Mouse (Mus musculus) regulatory T cell (primary cell): Measurements from ENCODE around the gene Rasa3.

ENCODE experiments used
- in situ Hi-C: fragments of 300-600 bp; cut with MboI, MseI; formaldehyde crosslinking; loops from one replicate; pipeline ENCODE4 v1.15.1; 2025; ENCODE audit warnings: high pct_unique_total_duplicates

The Rasa3 gene

DNA sequence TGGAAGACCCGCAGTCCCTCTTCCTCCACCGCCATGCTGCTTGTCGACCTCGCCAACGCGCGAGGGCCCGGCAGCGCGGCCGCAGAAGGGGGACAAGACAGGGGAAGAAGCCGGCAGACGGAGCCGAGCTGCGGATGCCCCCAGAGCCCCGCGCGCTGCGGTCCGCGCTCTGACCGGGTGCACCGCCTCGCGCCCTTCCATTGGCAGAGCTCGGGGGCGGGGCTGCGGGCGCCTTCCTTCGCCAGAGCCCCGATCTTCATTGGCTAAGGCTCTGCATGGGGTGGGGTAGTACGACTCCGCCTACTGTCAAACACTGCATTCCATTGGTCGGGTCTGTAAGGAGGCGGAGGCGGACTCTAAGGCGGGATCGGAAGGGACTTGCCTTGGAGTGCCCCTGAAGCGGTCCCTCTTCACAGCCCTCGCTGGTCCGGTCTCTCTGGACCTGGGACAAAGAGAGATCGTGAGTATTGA lies at the start of gene Rasa3:
Gene Rasa3 (minus strand): TSS at position 191 of the 471 bp plus-strand sequence.
- in situ Hi-C loops, result loop anchor here (5.0 kb wide), 3 partner anchors 75 to 1310 kb away; partner anchors contain the start of gene Cdc16

DNA sequence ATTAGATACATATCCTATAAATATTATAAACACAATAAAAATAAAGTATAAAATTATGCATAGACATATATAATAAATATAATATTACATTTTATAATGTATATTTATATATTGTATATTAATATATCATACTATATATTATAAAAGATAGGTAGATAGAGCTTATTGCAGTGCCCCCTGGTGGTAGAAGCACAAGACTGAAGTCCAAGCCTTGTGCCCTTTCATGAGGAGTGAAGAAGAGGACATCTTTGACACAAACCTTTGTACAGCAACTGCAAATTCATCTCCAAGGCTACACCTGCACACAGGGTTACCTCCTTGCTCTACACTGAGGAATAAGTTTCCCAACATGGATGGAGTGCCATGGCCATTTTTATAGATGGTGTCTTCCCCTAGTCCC lies 48.3 kb upstream of the Rasa3 start:
- in situ Hi-C loops, result no loop called here

DNA sequence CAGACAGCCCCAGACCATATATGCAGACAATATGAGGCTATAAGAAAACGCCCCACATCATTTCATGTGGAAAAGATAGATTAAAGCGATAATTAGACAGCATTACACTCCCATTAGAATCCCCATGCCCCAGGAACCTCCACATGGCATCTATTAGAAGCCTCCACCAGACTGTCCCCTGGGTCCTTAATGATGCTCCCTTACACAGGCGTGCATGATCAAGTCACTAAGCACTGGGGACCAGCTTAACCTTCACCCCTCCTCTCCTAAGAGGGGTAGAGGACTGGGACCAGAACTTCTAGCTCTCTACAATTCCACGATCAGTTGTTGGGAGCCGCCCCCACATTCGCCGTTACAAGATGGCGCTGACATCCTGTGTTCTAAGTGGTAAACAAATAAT lies 41.6 kb upstream of the Rasa3 start:
- in situ Hi-C loops, result no loop called here

DNA sequence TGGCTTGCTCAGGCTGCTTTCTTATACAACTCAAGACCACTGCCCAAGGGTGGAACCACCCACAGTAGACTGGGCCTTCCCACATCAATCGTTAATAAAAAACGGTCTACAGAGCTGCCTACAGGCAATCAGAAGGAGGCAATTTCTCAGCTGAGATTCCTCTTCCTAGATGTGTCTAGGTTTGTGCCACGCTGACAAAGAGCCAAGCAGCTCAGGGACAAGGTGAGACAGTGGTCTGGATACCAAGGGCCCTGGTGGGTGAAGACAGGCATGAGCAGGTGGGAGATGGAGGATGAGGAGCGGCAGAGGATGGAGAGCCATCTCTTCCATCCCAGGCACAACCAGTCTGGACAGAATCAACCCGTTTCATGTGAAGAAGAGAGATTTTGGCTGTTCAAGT lies 31.1 kb upstream of the Rasa3 start:
- in situ Hi-C loops, result no loop called here

DNA sequence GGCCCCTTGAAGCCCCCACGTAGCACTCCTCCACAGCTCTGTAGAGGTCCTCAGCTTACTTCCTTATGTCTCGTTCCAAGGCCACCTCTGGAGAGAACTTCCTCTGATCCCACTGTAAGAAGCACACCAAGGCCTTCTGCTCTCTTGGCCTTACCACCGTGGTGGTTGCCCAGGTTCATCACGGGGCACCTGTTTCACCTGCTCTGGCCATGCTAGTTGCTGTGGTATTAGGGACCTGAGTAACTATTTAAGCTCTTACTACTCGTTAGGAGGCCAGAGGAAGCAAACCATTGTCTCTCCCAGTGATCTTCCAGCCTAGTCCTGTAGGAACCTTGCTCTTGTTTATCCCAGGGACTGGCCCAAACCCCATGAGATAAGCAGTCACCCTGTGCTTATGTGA lies 29.5 kb upstream of the Rasa3 start:
- in situ Hi-C loops, result no loop called here

DNA sequence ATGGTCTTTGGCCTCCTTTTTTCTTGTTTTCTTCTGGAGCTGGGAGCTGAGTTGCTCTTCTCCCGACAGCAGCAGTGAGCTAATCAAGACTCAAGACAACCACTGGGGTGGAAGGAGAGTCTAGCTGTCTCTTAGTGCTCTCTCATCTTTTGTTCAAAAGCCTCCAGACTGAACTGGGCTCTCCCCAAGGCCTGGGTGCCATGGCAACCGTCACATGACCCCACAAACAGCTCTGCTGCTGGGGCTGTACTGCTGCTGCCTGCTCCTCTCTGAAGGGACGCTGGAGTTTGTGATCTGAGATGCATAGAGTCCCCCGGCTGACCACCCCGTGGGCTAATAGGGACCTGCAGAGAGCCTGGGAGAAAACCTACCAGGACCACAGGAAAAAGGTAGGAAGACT lies 28.3 kb upstream of the Rasa3 start, which contains the start of gene Cfap97d2:
Gene Cfap97d2 (plus strand): TSS at position 222 of the 400 bp plus-strand sequence.
- in situ Hi-C loops, result no loop called here

DNA sequence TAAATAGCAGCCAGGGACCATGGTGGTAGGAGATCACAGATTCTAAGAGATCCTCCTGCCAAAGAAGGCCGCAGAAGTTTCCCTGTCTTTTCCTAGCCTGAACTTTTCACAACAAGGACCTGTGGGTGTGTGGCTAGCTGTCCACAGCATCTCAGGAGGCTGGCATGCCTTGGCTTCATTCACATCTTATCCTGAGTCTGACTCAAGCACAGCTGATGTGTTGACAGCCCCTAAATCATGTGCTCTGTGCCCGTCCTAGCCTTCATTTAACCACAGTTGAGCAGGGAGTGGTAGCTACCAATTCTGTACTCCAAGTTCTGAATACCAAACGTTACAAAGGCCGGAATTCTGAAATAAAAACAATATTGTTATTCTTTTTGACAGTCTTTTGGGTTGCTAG lies 26.9 kb upstream of the Rasa3 start:
- in situ Hi-C loops, result no loop called here

DNA sequence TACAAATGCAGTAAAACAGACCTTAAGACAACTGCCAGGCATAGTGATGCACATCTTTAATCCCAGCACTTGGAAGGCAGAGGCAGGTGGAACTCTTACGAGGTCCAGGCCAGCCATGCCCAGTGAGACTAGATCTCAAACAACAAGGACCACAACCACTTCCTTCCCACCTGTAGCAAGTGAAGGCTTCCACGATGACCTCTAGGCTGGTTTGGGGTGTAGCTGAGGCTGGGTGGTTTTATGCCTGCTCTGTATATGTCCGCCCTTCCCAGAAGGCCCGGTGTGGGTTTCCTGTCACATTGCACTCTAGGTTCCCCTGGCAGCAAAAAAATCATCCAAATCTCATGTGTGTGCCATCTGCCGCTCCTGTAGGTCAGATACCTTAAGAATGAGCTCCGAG lies 26.4 kb upstream of the Rasa3 start:
- in situ Hi-C loops, result no loop called here

DNA sequence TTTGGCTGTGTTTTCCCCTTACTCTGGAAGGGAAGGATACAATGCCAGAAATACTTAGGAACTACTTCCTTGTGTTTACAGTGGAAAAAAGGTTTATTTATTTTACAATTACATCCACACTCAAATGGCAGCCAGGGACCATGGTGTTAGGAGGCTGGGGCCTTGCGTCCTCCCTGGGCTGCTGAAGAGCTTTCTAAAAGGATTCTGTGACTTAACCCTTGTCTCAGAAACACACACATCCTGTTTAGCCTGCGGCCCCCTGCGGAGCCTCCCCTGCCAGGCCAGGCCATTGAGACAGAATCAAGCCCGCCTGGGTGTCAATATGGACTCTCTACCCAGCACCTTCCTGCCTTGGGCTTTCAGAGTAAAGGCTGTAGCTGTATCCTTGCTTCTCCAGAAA lies 25.4 kb upstream of the Rasa3 start:
- in situ Hi-C loops, result no loop called here

DNA sequence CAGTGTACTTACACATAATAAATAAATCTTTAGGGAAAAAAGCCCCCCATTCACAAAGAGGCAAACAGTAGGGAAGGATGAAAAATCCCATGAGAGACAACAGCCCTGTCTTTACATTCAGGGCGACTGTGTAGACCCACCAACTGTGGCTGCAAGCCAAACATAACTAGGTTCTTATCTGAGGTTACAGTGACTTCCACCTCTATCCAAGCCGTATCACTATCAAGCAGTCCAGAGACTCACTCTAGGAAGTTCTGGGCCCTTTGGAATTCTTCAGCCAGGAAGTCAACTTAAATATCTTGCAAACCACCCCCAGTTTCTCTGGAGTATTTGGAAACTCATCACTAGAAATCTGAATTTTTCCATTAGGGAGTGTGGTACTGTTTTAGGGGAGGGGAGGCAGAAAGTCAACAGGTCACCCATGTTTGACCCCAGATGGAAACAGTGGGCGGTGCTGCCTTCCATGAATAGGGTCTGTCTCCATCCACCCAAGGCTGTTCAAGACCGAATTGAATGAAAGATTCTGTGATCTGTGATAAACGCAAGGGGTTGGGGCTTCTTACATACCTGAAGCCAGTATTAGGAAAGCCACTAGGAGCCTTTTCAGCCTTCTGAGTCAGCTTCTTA lies 22.0 kb upstream of the Rasa3 start:
- in situ Hi-C loops, result no loop called here

DNA sequence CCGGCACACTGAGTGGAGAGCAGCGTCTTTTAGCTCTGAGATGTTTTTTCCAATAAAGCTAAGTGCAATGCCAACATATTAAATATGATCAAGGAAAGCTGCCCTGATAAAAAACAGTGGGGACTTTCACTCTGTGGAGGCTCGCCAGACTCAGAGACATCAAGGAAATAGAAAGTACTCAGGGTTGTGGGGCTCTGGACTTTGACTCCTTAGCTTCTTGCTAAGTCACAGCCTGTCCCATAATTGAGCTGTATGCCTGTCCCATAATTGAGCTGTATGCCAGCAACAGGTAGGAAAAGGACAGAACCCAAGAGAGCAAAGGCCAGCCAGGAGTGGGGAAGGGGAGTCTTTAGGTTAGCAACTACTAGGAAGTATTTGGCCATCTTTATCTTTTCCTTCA lies 20.9 kb upstream of the Rasa3 start:
- in situ Hi-C loops, result no loop called here

DNA sequence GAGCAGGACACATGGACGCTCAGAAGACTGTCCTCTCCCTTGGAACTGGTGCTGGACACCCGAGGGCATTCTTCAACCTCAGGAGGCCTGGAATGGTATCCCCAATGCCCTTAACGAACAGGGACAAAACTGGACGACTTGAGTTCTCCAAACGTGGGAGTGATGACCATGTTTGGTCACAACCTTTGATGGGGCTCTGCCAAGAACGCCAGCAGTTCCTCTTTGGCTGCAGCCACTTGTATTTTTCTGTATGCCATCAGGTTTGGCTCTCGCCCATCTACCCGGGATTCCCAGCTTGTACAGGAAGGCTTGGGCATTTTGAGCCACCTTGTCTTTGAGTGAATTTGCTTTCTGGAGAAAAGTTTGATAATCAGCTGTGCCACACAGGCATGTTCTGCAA lies 20.3 kb upstream of the Rasa3 start:
- in situ Hi-C loops, result no loop called here

DNA sequence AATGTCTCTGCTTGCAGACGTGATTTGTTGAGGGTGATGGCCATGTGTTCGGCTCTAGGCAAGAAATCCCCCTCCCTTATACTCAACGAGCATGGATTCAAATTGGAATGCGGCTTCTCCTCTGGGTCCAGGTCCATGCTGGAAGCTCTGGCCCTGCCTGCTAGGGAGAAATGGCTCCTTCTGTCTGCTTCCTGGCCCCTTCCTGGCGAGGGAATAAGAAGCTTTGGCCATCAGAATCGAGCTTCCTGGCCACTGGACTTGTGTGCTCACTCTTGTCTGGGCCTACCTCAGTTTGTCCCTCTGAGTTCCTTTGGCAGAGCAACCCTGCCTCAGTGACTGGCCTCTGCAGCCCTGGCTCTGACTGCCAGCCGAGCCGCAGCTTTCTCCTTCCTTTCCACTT lies 19.8 kb upstream of the Rasa3 start:
- in situ Hi-C loops, result no loop called here

DNA sequence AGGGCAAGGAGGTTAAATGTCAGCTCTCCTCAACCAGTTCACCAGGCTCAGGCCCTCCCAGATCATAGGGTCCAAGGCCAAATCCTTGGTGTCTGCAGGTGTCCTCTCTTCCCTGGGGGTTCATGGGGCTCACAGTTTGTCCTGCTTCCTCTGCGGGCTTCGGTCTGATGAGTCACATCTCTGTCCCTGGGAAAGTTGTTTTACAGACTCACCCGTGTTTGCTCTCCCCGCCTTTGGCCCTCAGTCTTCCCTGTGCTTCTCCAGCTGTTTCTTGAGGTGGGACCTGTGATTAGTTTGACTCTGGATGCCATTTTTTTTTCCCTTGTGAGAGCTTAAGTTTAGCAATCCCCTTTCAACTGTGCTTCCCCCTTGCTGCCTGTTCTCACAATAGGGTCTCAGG lies 18.8 kb upstream of the Rasa3 start:
- in situ Hi-C loops, result no loop called here

DNA sequence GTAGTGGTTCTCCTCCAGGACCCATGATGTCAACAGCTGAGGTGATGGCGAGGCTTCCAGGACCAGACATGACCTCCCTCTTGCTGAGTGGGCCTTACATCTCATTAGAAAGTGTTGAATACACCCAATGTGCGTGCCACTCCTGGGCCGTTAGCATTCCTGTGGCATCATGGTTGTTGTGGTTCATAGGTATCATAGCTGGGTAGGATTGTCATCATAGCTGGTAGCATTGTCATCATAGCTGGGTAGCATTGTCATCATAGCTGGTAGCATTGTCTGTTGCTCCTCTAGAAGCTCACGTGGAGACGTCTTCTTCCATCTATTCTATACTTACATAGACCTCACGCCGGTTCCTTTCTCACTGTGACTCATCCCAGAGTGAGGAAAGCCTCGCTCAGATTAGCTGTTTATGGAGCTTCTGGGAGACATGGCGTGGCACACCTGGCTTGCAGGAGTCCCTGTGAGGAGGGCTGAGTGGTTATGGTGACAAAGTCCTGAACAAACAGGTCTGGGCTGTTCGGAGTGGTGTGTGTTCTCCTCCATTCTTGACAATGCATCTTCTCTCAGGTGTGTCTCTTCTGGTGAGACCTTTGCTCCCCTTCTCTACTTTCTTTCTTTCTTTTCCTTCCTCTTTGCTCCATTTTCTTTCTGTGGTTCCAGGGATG lies 17.9 kb upstream of the Rasa3 start:
- in situ Hi-C loops, result no loop called here

DNA sequence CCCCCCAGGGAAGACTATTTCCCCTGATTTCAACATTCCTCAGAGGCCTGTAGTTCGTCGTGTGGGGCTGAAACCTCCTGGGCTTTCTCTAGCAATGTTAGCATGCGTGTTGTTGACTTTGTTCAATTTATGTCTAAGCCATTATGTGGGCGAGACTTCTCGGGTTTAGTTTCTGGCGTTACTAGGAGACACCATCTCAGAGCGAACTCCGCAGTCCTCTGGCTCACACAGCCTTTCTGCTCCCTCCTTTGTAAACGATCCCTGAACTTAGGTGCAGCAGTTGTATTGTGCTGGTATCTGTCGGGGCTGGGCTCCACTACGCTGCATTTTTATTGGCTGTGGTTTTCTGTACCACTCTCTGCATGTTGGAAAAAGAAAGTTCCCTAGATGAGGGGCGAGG lies 17.3 kb upstream of the Rasa3 start:
- in situ Hi-C loops, result no loop called here

DNA sequence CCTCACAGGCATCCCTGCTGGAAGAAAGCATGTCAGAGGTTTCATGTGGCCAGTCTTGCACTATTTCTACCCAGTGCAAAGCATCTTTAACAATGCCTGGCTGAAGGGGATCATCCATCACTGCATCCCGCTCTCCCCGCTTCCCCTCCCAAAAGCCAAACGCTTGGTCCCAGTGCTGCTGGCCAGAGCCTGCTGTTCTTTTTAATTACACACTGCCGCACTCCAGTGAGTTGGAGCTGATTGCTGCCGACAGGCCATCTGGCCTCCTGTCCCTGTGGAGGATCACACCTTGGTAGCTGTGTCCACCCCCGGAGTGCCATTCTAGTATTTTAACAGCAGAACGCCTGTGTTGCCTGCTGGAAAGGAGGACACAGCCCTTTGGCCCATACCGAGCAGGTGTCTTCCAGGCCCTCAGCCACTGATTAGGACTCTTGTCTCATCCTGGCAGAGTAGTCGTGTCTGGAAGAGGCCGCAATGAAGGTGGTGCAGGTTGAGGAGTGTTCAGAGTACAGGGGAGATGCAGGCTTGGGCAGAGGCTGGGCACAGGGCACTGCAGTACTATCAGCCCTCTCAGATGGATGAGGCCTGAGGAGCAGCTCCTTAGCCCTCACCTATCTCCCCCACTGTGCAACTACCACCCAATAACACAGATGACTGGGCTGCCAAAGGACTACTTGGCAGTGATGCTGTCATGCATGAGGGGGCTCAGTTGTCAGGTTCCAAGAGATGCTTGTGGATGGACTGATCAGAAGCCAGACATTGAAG lies 15.1 kb upstream of the Rasa3 start:
- in situ Hi-C loops, result no loop called here

DNA sequence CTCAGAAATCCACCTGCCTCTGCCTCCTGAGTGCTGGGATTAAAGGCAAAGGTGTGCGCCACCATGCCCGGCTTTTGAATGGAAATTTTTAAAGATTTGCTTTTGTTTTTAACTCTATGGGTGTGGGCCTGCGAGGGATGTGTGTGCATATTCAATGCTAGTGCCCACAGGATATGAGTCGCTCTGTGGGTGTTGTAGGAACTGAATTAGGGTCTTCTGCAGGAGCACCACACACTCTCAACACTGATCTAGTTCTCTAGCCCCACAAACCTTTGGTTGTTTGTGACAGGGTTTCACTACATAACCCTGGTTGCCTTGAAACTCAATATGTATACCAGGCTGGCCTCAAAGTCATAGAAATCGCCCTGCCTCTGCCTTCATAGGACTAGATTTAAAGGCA lies 11.9 kb upstream of the Rasa3 start:
- in situ Hi-C loops, result no loop called here

DNA sequence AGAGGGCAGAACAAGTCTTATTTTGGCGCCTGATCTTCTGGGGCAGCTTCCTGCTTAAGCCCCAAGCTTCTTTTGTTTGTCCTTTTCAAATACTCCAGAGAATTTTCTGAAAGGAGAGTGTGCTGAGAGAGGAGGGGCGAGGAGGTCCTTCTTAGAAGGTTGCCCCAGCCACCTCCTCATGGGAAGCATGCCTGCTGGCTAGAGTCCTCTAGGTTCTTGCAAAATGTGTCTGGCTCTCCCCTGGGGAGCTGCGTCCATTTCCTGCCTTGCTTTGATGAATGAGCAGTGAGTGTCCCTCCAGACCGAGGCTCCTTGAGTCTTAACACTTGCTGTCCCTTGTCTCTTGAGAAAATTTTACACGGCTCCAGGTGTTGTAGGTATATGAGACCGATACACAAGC lies 11.1 kb upstream of the Rasa3 start:
- in situ Hi-C loops, result no loop called here

DNA sequence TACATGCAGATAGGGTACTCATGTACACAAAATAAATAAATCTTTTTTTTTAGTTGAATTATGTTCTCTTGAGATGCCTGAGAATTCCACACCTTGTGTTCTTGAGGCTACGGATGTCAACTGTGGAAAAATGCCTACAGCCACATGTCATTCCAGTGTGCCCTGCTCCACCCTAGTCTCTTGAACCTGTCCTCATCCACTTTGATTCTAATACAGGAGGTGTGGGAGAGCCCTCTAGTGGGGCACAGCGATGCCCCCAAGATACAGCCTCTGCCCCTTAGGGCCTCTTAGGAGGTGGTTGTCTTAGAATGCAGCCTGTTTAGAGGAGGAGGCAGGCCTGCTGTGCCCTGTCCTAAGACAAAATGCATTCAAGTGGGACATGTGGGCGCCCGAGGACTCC lies 10.5 kb upstream of the Rasa3 start:
- in situ Hi-C loops, result no loop called here

DNA sequence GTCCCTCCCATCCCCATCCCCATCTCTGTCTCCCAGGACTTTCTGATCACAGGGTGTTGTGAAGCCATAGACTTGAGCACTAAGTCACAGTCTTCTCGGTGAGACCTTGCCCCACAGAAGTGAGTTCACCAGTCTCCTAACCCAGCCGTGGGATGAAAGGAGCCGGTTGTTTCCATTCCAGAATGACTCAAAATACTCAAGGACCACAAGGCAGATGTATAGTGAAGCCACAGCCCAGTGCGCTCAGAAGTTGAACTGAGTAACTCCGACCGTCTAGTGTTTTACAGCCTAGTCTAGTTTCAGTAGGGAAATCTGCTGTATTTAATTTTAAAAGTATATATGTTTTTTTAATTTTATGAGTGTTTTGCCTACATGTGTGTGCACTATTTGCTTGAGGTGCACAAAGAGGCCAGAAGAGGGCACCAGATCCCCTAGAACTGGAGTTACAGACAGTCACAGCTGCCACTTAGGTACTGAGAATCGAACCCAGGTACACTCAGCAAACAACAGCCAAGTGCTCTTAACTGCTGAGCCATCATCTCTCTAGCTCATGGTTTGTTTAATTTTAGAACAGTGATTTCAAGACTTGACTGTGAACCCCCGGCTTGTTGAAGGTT lies 9.8 kb upstream of the Rasa3 start:
- in situ Hi-C loops, result no loop called here

DNA sequence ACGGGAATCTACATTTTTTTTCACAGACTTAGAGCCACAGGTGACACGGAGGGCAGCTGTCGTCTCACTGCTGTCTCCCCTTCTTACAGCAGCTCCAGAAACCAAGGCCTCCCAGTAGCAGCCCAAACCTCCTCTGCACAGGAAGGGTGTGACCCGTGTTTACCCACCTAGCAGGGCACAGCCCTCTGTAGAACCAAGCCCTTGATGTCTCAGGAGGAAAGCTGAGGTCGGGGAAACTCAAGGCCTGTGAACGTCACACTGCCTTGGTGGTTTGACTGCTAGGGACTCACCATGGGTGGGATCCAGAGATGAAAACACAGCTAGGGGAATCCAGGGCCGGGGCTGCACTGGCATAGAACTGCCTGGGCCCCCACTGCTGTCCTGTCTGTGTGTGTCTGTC lies 9.0 kb upstream of the Rasa3 start:
- in situ Hi-C loops, result no loop called here
